Mouse (Mus musculus) layer of hippocampus, postnatal 36 days (tissue): ENCODE data around the gene Sh3glb1. TPM values are rescaled to one million over a fixed set of nuclear protein-coding genes. Genes with fewer than 3 reads are reported as not detected.
"Not testable (repeated sequence)": the region's sequence is repeated elsewhere in the genome, so short reads cannot be mapped to it uniquely, and the experiment has no call there.

Experiments used
- DNase-seq, 2 experiments: peaks; one replicate each; pipeline ENCODE4 v3.0.0; 2022
- total RNA-seq, 2 experiments: library from RNA; stranded (reverse); gene quantifications; 2 replicates each; pipeline ENCODE4 v1.2.3; 2021

Sh3glb1 gene
- 10 to 100 TPM; 61.6 to 63.1 TPM for total RNA-seq

DNA sequence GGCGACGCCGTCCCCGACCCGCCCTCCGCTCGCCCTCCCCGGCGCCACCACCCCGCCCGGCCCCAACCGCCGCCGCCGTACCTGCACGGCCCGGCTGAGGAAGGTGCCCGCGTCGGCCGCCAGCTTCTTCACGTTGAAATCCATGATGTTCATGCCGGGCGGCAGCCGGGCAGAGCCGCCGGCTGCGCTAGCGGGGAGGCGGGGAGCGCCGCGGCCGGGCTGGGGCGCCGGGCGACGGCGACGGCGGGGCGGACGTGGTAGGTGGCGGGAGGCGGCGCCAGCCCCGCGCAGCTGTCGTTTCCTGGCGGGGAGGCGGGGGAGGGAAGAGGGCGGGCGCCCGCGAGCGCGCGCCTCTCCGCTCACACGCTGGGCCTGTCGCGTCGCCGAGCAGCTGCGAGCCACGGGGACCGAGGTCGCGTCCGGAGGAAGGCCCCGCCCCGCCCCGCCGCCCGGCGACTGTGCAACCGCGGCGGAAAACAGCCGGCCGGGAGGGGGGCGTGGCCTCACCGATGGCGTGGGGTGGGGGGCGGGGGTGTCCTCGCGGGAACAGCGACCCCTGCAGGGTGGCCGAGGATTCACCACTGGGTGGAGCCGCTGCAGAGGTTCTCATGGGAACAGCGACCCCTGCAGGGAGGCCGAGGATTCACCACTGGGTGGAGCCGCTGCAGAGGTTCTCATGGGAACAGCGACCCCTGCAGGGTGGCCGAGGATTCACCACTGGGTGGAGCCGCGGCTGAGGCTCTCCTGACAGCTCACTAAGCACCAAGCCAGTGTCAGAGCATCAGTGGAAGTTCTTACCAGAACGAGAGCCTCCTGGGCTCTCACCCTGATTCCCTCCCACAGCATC lies at the start of gene Sh3glb1:
Gene Sh3glb1, minus strand, starts transcription at position 435 of the 847 bp plus-strand sequence.
- DNase-seq, result peak; percentile 95 to 96

- DNase-seq, result no peak
Measured at GRCm38 (mm10) chr3:144765161-144765560, 45.0 kb upstream of the Sh3glb1 start.

GRCm38 (mm10) chr3:144761454-144761853 lies 41.3 kb upstream of the Sh3glb1 start:
- no peak for DNase-seq

GRCm38 (mm10) chr3:144760592-144761309 lies 40.6 kb upstream of the Sh3glb1 start, which contains the start of gene Clca3a1:
Gene Clca3a1, minus strand, starts transcription at chr3:144760977.
- DNase-seq, result no peak

DNA sequence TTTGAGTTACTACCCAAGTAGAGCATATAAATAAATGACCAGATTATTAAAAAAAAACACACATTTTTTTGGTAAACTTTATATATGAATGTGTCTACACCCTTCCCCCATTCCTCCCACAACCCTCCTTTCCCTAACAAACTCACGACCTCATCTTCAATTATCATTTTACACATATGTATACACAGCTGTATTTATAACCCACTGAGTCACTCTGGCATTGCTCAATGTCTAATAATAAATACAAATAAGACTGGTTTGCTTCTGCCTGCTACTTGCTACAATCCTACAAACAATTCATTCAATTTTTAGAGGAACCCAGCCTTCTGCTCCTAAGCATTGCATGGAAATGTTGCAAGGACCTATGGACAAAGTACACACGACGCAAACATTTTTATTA lies 39.6 kb upstream of the Sh3glb1 start:
- DNase-seq, result no peak

GRCm38 (mm10) chr3:144756103-144756502 lies 36.0 kb upstream of the Sh3glb1 start:
- not testable (repeated sequence) for DNase-seq

DNA sequence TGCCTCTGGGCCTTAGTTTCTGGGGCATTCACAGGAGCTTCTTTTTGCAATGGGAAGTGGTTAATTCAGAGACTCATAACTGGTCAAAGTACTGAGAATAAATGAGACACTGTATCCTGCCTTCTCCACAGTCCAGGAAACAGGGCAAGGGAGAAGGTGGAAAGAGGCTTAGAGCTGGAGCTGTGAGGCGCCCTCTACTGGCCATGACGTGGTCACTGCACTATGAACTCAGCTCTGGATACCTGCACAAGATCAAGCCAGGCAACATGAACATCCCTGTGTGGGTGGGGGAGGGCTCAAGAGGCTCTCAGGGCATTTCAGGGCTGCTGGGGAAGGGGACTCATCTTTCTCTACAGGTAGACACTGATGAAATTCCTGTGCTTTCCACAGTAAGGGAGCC lies 33.0 kb upstream of the Sh3glb1 start:
- no peak for DNase-seq

DNA sequence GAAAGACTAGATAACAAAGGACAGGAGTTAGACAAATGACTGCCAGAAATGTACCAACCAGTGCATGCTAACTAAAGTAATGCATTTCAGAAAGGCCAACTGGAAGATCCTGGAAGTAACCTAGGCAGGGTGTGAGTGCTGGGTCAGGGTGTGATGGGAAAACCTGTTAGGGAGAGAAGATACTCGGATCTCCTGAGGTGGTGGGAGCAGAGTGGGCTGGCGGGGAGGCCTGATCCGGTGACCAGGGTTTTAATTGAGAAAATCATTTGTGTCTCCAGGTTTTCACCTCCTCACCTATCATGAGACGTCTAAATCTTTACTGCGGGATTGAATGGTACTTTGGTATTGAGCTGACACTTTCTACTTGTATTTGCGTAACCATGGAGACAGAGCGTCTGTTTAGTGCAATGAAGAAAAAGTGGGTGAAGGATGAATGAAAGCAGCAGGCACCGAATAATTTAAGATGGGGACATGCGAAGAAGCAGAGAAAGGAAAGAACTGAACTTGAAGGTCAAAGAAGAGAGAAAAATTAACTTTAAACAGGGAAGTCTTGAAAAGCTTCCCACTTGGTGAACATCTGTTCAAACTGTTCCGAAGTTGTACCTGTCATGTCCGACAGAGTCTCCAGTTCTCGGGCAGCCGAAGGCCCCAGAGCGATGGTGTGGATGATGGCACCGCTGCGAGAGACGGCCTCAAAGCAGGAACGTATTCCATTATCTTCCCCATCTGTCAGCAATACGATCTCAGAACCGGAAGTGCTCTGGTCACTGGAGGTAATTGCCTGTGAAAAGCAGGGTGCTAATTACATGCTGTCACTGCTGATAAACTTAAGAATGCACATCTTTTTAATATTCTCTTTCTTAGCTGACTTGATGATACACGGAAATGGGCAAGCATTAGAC lies 29.2 kb upstream of the Sh3glb1 start:
- not testable (repeated sequence) for DNase-seq

DNA sequence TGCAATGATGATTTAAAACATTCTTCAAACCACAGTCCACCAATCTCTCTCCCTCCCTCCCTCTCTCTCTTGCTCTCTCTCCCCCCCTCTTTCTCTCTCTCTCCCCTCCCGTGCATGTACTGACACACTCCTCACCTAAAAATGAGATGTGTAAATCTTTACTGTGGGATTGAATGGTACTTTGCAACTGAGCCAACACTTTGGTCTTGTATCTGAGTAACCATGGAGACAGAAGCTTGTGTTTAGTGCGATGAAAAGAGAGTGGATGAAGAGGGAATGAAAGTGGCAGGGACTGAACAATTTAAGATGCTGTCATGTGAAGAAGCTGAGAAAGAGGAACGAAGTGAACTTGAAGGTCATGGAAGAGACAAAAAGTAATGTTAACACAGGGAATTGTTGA lies 27.6 kb upstream of the Sh3glb1 start:
- not testable (repeated sequence) for DNase-seq

- DNase-seq, result not testable (repeated sequence)
Measured at GRCm38 (mm10) chr3:144738396-144738795, 18.3 kb upstream of the Sh3glb1 start.

DNA sequence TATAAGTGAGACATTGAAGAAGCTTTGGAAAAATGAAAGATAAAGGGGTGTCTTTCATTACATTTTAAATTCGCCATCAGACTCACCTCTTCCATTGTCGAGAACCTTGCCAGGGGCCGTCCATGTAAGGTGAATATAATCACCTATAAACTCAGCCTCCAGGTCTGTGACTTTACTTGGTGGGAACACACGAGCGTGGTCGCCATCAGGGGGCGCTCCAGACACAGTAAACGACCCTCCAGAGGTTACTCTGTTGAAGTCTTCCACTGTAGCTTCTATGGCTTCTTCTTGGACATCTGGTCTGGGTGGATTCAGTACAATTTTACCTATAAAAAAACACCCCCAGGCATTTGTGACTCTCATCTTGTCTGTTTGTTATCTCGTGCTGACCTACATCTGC lies 16.7 kb upstream of the Sh3glb1 start:
- DNase-seq, result no peak

DNA sequence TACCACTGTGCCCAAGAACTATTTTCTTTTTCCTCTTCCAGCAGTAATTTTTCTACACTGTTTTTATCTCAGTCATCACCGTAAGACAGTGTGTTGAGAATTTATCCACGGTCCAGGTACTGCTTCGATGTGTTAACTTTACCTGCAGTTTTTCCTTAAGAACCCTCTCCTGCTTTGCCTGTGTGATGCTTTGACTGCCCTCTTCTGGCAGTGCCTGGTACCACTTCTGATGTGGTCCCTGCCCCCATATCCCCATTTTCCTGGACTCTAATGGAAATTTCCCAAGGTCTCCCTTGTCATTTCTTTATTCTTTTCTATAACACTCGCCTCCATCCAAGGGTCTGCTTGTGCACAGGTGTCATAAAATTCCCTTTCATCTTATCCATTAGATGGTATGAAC lies 3.3 kb upstream of the Sh3glb1 start:
- peak; percentile 32 to 51 for DNase-seq

- not testable (repeated sequence) for DNase-seq
Measured at GRCm38 (mm10) chr3:144722566-144722965, 2.4 kb upstream of the Sh3glb1 start.

DNA sequence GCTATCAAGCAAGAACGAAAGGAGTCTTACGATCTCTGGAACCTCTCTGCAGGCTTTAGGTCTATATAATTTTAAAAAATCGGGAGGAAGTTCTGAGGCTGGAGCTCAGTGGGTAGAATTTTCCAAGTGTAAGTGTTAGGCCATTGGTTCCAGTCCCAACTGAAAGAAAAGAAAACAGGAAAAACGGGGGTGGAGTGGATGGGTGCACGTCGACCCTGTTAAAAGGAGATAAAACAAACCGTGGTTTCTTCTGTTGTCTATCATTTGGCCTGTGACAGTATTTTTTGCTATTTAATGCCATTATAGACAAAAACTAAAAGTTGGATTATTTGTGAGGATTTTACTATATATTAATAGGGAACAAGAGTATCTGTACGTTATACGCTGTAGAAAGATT lies 1.7 kb upstream of the Sh3glb1 start:
- no peak for DNase-seq

DNA sequence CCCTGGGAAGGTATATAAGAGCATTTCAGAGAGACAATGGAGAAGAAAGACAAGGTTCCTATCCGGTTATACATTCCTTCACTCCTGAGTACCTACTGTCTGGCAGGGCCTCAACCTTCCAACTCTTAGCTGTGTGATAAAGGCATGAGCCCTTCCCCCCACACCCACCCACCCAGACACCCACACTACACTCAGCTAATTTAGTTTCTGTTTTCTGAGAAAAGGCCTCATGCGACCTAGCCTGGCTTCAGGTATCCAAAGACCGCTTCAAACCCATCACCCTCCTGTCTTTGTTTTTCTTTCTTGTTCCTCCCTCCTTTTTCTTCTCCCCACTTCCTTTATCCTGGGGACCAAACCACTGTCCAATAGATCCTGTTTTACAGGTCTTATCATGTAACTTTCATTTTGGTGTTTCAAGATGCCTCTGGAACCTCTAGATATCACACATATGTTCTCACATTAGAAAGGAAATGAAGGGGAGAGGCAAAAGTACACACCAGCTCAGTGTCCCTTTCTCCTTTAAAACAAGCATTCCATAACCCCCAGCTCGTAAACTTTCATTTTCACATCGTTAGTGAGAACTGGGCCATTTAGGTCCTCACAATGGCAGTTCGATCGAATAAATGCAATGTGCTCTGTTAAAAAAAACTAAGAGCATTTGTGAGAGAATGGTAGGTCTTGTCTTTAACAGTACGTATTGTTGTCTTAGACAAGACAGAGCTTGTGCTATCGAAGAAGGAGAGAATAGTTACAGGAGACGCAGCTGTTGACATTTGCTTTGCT lies 1.1 kb upstream of the Sh3glb1 start:
- DNase-seq, result no peak

- DNase-seq, result peak; percentile 60 to 64
Measured at GRCm38 (mm10) chr3:144719088-144719900, 841 bp downstream of the Sh3glb1 start.

DNA sequence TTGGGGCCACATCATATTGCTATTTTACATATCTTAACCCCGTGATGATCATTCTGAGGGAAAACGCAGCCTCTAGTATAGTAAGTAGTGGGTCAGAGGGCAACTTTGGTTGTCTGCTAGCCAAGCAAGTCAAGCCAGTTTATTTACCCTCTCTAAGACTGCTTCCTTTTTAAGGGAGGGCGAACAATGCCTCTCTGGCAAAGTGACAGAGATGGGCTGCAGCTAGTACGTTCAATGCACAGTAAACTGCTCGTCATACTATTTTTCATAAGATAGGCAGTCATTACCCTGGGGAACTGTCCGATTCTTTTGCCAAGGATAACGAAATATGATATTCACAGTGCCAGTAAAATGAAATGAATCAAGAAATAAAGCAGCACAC lies 1.4 kb downstream of the Sh3glb1 start:
- DNase-seq, result no peak

DNA sequence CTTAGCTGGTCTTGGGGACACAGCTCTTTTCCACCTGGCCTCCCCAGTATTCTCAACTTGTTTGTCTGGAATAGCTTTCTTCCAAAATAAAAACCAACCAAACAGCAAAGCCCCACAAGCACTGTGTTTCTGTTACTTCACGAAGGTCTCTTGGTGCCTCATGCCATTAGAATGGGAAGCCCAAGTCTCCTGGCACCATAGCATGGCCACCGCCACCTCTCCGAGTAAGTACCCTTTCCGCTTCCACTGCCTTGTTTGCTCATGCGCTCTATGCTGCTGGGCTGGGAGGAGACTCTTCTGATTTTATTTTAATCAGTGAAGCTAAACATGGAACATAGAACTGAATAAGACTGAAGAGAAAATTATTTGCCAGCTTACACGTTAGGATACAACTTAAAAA lies 2.3 kb downstream of the Sh3glb1 start:
- no peak for DNase-seq

- DNase-seq, result no peak
Measured at GRCm38 (mm10) chr3:144717121-144717520, 3.0 kb downstream of the Sh3glb1 start.

- DNase-seq, result no peak
Measured at GRCm38 (mm10) chr3:144715901-144716300, 4.2 kb downstream of the Sh3glb1 start.

DNA sequence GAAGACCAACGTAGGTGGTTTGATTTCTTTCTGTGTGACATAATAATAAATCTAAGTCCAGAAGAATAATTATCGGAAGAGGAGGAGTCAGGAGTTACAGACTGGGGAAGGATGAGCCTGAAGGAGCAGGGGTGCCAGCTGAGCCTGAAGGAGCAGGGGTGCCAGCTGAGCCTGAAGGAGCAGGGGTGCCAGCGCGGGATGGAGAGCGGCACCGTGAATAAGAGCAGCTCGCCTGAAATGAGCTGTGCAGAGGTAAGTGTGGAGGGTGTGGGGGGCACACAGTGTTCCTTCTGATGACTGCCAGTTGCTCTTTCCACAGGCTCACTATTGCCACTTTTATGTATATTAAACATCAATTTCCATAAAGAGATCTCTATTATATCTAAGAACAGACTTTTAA lies 5.1 kb downstream of the Sh3glb1 start:
- DNase-seq, result no peak
